Mouse (Mus musculus): ENCODE data around the gene Flt1. TPM values are rescaled to one million over a fixed set of nuclear protein-coding genes. Genes with fewer than 3 reads are reported as not detected.
"Not testable (repeated sequence)": the region's sequence is repeated elsewhere in the genome, so short reads cannot be mapped to it uniquely, and the experiment has no call there.

Flt1 gene
- polyA plus RNA-seq, 1 experiment from 2014 or later: 3.9 TPM

- no peaks in the 10 kb centered on the region for H3K9me3 ChIP-seq (ENCODE audit: control insufficient read depth, low read length)
- H3K4me2 ChIP-seq (replicated peaks; ENCODE audit: low read depth): no peak overlapping the region
- no peaks in the 10 kb centered on the region for H3K27me3 ChIP-seq (ENCODE audit: control insufficient read depth, insufficient read depth, low read length)
- 72% methylated on average over 7 of the region's 7 CpGs for WGBS
- H3K4me1 ChIP-seq (replicated peaks; ENCODE audit: control insufficient read depth, insufficient read depth): no peaks in the 10 kb centered on the region
- ATAC-seq (ENCODE audit: low FRiP score, low TSS enrichment): no peak
- TF ChIP-seq CTCF (IDR thresholded peaks at IDR 0.05; ENCODE audit: low read depth): no peak
- no peak for TF ChIP-seq EP300 (optimal IDR thresholded peaks at IDR 0.05)
- no peak for DNase-seq (ENCODE audit: low spot score)
- H3K36me3 ChIP-seq (ENCODE audit: control insufficient read depth, insufficient read depth, low read length): no peaks in the 10 kb centered on the region
- H3K27ac ChIP-seq (replicated peaks): no peak overlapping the region
- no peak overlapping the region for H3K9ac ChIP-seq (ENCODE audit: low read length)
- H3K4me3 ChIP-seq (ENCODE audit: low read depth, low read length): no peak overlapping the region
Observed at GRCm38 (mm10) chr5:147565444-147565843, 160.4 kb downstream of the Flt1 start.

GRCm38 (mm10) chr5:147564140-147564590 lies 161.6 kb downstream of the Flt1 start:
- Histone ChIP-seq H3K27ac (replicated peaks) (no peak overlapping the region), H3K4me1 (replicated peaks; ENCODE audit: control insufficient read depth, insufficient read depth) (no peaks in the 10 kb centered on the region), H3K4me2 (replicated peaks; ENCODE audit: low read depth) (peak overlapping the region; percentile 51), H3K36me3 (ENCODE audit: control insufficient read depth, insufficient read depth, low read length) (no peaks in the 10 kb centered on the region), H3K9me3 (ENCODE audit: control insufficient read depth, low read length) (no peaks in the 10 kb centered on the region), H3K4me3 (ENCODE audit: low read depth, low read length) (no peak overlapping the region; the same call in 1 of the 2 replicates), H3K27me3 (ENCODE audit: control insufficient read depth, insufficient read depth, low read length) (no peaks in the 10 kb centered on the region), H3K9ac (ENCODE audit: low read length) (no peak overlapping the region)
- DNase-seq (ENCODE audit: low spot score) (peak; percentile 33), ATAC-seq (ENCODE audit: low FRiP score, low TSS enrichment) (peak; percentile 42; the same call in 1 of the 2 replicates)
- WGBS: 18% methylated on average over 16 of the region's 16 CpGs
- TF ChIP-seq CTCF (IDR thresholded peaks at IDR 0.05; ENCODE audit: low read depth) (no peak), EP300 (optimal IDR thresholded peaks at IDR 0.05) (no peak)

GRCm38 (mm10) chr5:147563511-147564139 lies 162.2 kb downstream of the Flt1 start:
- WGBS: 43% methylated on average over 18 of the region's 18 CpGs
- Histone ChIP-seq H3K9ac (ENCODE audit: low read length) (no peak overlapping the region), H3K9me3 (ENCODE audit: control insufficient read depth, low read length) (no peaks in the 10 kb centered on the region), H3K4me3 (ENCODE audit: low read depth, low read length) (no peak overlapping the region; the same call in 1 of the 2 replicates), H3K27me3 (ENCODE audit: control insufficient read depth, insufficient read depth, low read length) (no peaks in the 10 kb centered on the region), H3K27ac (replicated peaks) (no peak overlapping the region), H3K4me2 (replicated peaks; ENCODE audit: low read depth) (peak overlapping the region; percentile 51), H3K36me3 (ENCODE audit: control insufficient read depth, insufficient read depth, low read length) (no peaks in the 10 kb centered on the region), H3K4me1 (replicated peaks; ENCODE audit: control insufficient read depth, insufficient read depth) (no peaks in the 10 kb centered on the region)
- DNase-seq (ENCODE audit: low spot score) (peak; percentile 67), ATAC-seq (ENCODE audit: low FRiP score, low TSS enrichment) (peak; percentile 75)
- TF ChIP-seq EP300 (optimal IDR thresholded peaks at IDR 0.05) (no peak), CTCF (IDR thresholded peaks at IDR 0.05; ENCODE audit: low read depth) (no peak)

GRCm38 (mm10) chr5:147557641-147558040 lies 168.2 kb downstream of the Flt1 start:
- H3K36me3 ChIP-seq (ENCODE audit: control insufficient read depth, insufficient read depth, low read length); H3K4me2 ChIP-seq (replicated peaks; ENCODE audit: low read depth); H3K4me3 ChIP-seq (ENCODE audit: low read depth, low read length); H3K9ac ChIP-seq (ENCODE audit: low read length); ATAC-seq (ENCODE audit: low FRiP score, low TSS enrichment); H3K4me1 ChIP-seq (replicated peaks; ENCODE audit: control insufficient read depth, insufficient read depth); H3K27me3 ChIP-seq (ENCODE audit: control insufficient read depth, insufficient read depth, low read length); H3K27ac ChIP-seq (replicated peaks); H3K9me3 ChIP-seq (ENCODE audit: control insufficient read depth, low read length): not testable (repeated sequence)
- DNase-seq (ENCODE audit: low spot score): peak; percentile 40
- 43% methylated on average over 5 of the region's 6 CpGs for WGBS

GRCm38 (mm10) chr5:147551879-147552627 lies 173.8 kb downstream of the Flt1 start:
- no peaks in the 10 kb centered on the region for H3K27me3 ChIP-seq (ENCODE audit: control insufficient read depth, insufficient read depth, low read length)
- 0 out of 2 replicates have a peak, but pooled peaks cover 3% of the 10 kb centered on the region for H3K36me3 ChIP-seq (ENCODE audit: control insufficient read depth, insufficient read depth, low read length)
- H3K27ac ChIP-seq (replicated peaks): no peak overlapping the region
- TF ChIP-seq EP300 (optimal IDR thresholded peaks at IDR 0.05) (no peak), CTCF (IDR thresholded peaks at IDR 0.05; ENCODE audit: low read depth) (peak; percentile 35; the same call in 1 of the 2 replicates)
- H3K9me3 ChIP-seq (ENCODE audit: control insufficient read depth, low read length): no peaks in the 10 kb centered on the region
- no peaks in the 10 kb centered on the region for H3K4me1 ChIP-seq (replicated peaks; ENCODE audit: control insufficient read depth, insufficient read depth)
- 79% methylated on average over 13 of the region's 13 CpGs for WGBS
- no peak overlapping the region for H3K4me3 ChIP-seq (ENCODE audit: low read depth, low read length)
- ATAC-seq (ENCODE audit: low FRiP score, low TSS enrichment) (no peak), DNase-seq (ENCODE audit: low spot score) (no peak)
- H3K9ac ChIP-seq (ENCODE audit: low read length): no peak overlapping the region
- H3K4me2 ChIP-seq (replicated peaks; ENCODE audit: low read depth): no peak overlapping the region

Measured in stomach, postnatal 0 days (tissue).